Mouse (Mus musculus) ES-E14 (cell line): ENCODE measurements around the gene Gpr84. TPM values are rescaled to one million over a fixed set of nuclear protein-coding genes. Genes with fewer than 3 reads are reported as not detected.

Source experiments
- DNase-seq: peaks from one replicate; pipeline ENCODE4 v3.0.0-alpha.2; 2013; ENCODE audit warnings: low read depth, low spot score
- H3K27ac ChIP-seq: 2 replicates; pipeline ENCODE4 v1.5.1; 2012; ENCODE audit warnings: low read depth, mild to moderate bottlenecking, low read length, moderate library complexity, mixed read lengths; ENCODE audit not compliant: poor library complexity, insufficient read depth, severe bottlenecking
- H3K36me3 ChIP-seq: 2 replicates; pipeline ENCODE4 v1.6.1; 2012; ENCODE audit warnings: mild to moderate bottlenecking, low read length, moderate library complexity, mixed read lengths; ENCODE audit not compliant: control insufficient read depth, poor library complexity, insufficient read depth, severe bottlenecking
- H3K4me1 ChIP-seq, 2 experiments: fragments of 150-350 bp in 1 of 2; sonication (generic) in 1 of 2; 2 replicates each; pipeline ENCODE4 v1.6.1; 2012; ENCODE audit warnings: low read length in 2 of 2, mild to moderate bottlenecking in 1 of 2, mixed read lengths in 1 of 2; ENCODE audit not compliant: control insufficient read depth in 2 of 2, insufficient read depth in 2 of 2, poor library complexity in 1 of 2
- H3K4me3 ChIP-seq, 2 experiments: fragments of 150-350 bp in 1 of 2; sonication (generic) in 1 of 2; 2 replicates each; pipeline ENCODE4 v1.5.1; 2012; ENCODE audit warnings: low read length in 2 of 2, low read depth in 1 of 2, mild to moderate bottlenecking in 1 of 2, mixed read lengths in 1 of 2; ENCODE audit not compliant: insufficient read depth in 1 of 2, poor library complexity in 1 of 2, severe bottlenecking in 1 of 2
- H3K9ac ChIP-seq: 2 replicates; pipeline ENCODE4 v1.6.1; 2012; ENCODE audit warnings: low read depth, mild to moderate bottlenecking, low read length, mixed read lengths; ENCODE audit not compliant: poor library complexity, insufficient read depth, severe bottlenecking
- H3K9me3 ChIP-seq: fragments of 150-350 bp; sonication (generic); 2 replicates; pipeline ENCODE4 v1.6.1; 2012; ENCODE audit warnings: low read depth, mild to moderate bottlenecking, low read length; ENCODE audit not compliant: control insufficient read depth, insufficient read depth
- CHD2 ChIP-seq: IDR thresholded peaks from 2 replicates; pipeline ENCODE4 v1.6.1; 2014; ENCODE audit warnings: mild to moderate bottlenecking, low read depth, low read length, inconsistent platforms
- HCFC1 ChIP-seq: IDR thresholded peaks from 2 replicates; pipeline ENCODE4 v1.6.1; 2012; ENCODE audit warnings: low read length, inconsistent platforms, borderline replicate concordance; ENCODE audit not compliant: insufficient read depth
- MAFK ChIP-seq: IDR thresholded peaks from 2 replicates; pipeline ENCODE4 v1.6.1; 2014; ENCODE audit warnings: mild to moderate bottlenecking, low read depth, low read length, inconsistent platforms; ENCODE audit not compliant: insufficient read depth
- ZC3H11A ChIP-seq: IDR thresholded peaks from 2 replicates; pipeline ENCODE4 v1.6.1; 2012; ENCODE audit warnings: low read depth, mild to moderate bottlenecking, inconsistent platforms, low read length, borderline replicate concordance
- ZNF384 ChIP-seq: IDR thresholded peaks from 2 replicates; pipeline ENCODE4 v1.6.1; 2012; ENCODE audit warnings: low read depth, low read length, inconsistent platforms
- in situ Hi-C, 2 experiments: fragments of 600-800 bp; cut with MboI; formaldehyde crosslinking; loops; one replicate each; pipeline ENCODE4 v1.15.1; 2025; ENCODE audit warnings: low sequenced_read_pairs in 2 of 2, inconsistent platforms in 1 of 2; ENCODE audit not compliant: unreplicated experiment in 2 of 2
- total RNA-seq: library from RNA; depleted of rRNA; stranded (reverse); fragments of 300-350 nt; gene quantifications from 2 replicates; pipeline ENCODE4 v1.2.3, GENCODE M21; 2012

Gpr84 gene
- total RNA-seq, 1 experiment = 0.40 TPM

GRCm38 (mm10) chr15:103298861-103299616 lies 11.4 kb downstream of the Gpr84 start:
- DNase-seq = no peak
- Histone ChIP-seq H3K4me3 (no peak overlapping the region), H3K9me3 (no peaks in the 10 kb centered on the region; the same call in 1 of the 2 replicates), H3K9ac (no peak overlapping the region), H3K36me3 (peaks cover 6% of the 10 kb centered on the region; the same call in 1 of the 2 replicates), H3K27ac (no peak overlapping the region), H3K4me1 (peaks cover 5 to 41% of the 10 kb centered on the region in 2 experiments; a peak in 3 of 4 replicates)
- in situ Hi-C loops = no loop called here
- no peak for TF ChIP-seq ZC3H11A
- TF ChIP-seq CHD2 = no peak
- no peak for TF ChIP-seq MAFK
- no peak for TF ChIP-seq ZNF384
- TF ChIP-seq HCFC1 = no peak

DNA sequence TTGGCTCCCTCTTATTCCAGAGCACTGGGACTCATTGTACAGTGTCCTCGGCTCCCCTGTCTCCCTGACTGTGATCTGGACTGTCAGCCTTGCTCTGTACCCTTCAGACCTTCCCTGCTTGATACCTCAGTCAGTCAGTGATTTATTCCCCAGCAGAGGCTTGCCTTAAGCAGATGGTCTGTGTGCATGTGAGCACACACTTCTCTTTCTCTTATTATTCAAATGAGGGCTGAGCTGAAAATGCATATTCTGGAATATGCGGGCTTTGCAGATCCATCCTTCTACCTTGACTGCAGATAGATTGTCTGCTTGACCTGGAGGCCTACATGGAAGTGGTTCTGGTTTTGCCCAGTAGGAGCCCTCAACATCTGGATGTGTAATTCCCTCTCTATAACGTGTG lies 12.4 kb downstream of the Gpr84 start:
- DNase-seq = no peak
- no peak overlapping the region for H3K9ac ChIP-seq
- peaks cover 6% of the 10 kb centered on the region; the same call in 1 of the 2 replicates for H3K36me3 ChIP-seq
- H3K9me3 ChIP-seq = no peaks in the 10 kb centered on the region; the same call in 1 of the 2 replicates
- no peak overlapping the region for H3K4me3 ChIP-seq
- TF ChIP-seq ZNF384 = no peak
- TF ChIP-seq HCFC1 = no peak
- no peak for TF ChIP-seq CHD2
- no peak for TF ChIP-seq MAFK
- TF ChIP-seq ZC3H11A = no peak
- in situ Hi-C loops = no loop called here
- H3K4me1 ChIP-seq = peaks cover 5 to 38% of the 10 kb centered on the region in 2 experiments; a peak in 3 of 4 replicates
- no peak overlapping the region for H3K27ac ChIP-seq

DNA sequence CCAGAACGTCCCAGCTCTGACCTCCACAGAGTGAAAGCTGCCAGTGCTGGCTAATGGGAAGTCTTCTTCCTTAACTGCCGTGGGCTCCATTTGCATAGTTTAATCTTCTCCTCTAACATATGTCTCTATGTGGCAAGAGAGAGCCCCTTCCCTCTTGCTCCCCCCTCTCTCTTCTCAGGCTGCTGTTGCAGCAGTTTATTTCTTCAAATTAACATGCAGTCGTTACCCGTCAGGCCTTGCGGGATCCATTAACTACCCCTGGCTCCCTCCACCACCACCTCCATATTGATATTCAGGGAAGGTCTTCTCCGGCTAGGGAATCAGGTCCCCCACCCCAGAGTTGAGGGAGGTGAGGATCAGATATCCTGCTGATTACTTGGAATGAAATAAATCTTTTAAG lies 13.1 kb downstream of the Gpr84 start:
- in situ Hi-C loops = no loop called here
- TF ChIP-seq MAFK (no peak), ZNF384 (no peak), CHD2 (no peak), ZC3H11A (no peak), HCFC1 (no peak)
- Histone ChIP-seq H3K36me3 (peaks cover 6% of the 10 kb centered on the region; the same call in 1 of the 2 replicates), H3K4me1 (peaks cover 5 to 38% of the 10 kb centered on the region in 2 experiments; a peak in 3 of 4 replicates), H3K27ac (no peak overlapping the region), H3K9ac (no peak overlapping the region), H3K9me3 (no peaks in the 10 kb centered on the region; the same call in 1 of the 2 replicates), H3K4me3 (no peak overlapping the region)
- no peak for DNase-seq

DNA sequence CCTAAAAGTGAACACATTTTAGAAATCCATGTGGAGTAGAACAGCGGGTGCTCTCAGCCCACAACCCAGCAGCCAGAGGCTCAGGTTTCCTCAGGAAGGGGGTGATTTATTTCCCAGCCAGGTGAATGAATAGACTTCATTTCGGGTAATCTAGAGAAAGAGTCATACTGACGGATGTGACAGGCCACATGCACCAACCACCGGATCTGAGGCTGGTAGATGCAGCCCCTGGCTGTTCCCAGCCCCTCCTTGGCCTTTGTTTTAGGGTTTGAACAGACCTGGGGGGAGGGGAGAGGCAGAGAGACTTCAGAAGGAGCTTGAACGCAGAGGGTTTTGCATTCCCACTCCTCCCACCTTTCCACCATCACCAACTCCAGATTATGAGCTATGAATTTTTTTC lies 14.6 kb downstream of the Gpr84 start:
- H3K9ac ChIP-seq = peak overlapping the region; percentile 24; the same call in 1 of the 2 replicates
- peaks cover 5 to 27% of the 10 kb centered on the region in 2 experiments; a peak in 3 of 4 replicates for H3K4me1 ChIP-seq
- TF ChIP-seq ZC3H11A (no peak), ZNF384 (no peak), CHD2 (no peak), HCFC1 (no peak), MAFK (no peak)
- H3K4me3 ChIP-seq = no peak overlapping the region
- no peaks in the 10 kb centered on the region for H3K9me3 ChIP-seq
- no peak overlapping the region; the same call in 1 of the 2 replicates for H3K27ac ChIP-seq
- DNase-seq = no peak
- H3K36me3 ChIP-seq = peaks cover 11% of the 10 kb centered on the region
- in situ Hi-C loops = no loop called here
